Mouse (Mus musculus) leukemia stem cell, adult 10-12 weeks (primary cell): ENCODE results near the gene Tcf3. TPM values are rescaled to one million over a fixed set of nuclear protein-coding genes. Genes with fewer than 3 reads are reported as not detected.

Experiments used
- polyA plus RNA-seq: library from polyadenylated mRNA; stranded (reverse); fragments of >175 nt; gene quantifications from 2 replicates; pipeline ENCODE4 v1.2.3, GENCODE M21; 2012; ENCODE audit warnings: low replicate concordance

Gene Tcf3
- 1,132 and 1,188 TPM in 2 replicates for polyA plus RNA-seq

DNA sequence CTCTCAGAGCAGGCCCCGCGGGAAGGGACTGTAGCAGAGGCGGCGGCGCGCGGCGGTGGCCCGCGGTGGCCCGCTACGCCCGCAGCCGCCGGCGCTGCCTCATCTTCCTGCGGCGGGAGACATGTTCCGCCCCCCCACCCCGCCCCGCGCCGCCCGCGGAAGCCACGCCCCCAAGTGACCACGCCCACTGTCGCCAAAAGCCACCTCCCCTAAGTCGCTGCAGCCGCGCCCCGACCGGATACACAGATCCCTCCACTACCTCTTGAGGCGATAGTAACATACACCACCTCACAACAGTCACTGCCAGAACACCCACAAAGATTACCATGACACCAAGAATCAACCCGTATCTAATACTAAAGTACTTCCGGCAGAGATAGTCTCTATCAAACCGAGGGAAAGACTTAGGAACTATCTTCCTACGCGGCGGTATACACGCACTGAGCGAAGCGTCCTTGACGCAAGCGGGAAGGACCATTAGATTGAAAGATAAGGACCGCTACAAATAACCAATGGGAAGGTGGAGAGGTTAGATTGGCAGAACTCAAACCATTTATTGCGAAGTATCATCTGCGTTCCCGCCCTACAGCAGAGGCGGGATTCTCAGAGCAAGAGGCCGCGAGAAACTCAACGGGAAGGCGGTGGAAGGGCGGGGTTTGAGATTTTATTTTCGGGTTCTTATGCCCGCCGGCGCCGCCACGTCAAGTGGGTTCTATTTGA lies at the start of gene Tcf3:
Gene Tcf3, minus strand, starts transcription at position 135 of the 720 bp plus-strand sequence.

DNA sequence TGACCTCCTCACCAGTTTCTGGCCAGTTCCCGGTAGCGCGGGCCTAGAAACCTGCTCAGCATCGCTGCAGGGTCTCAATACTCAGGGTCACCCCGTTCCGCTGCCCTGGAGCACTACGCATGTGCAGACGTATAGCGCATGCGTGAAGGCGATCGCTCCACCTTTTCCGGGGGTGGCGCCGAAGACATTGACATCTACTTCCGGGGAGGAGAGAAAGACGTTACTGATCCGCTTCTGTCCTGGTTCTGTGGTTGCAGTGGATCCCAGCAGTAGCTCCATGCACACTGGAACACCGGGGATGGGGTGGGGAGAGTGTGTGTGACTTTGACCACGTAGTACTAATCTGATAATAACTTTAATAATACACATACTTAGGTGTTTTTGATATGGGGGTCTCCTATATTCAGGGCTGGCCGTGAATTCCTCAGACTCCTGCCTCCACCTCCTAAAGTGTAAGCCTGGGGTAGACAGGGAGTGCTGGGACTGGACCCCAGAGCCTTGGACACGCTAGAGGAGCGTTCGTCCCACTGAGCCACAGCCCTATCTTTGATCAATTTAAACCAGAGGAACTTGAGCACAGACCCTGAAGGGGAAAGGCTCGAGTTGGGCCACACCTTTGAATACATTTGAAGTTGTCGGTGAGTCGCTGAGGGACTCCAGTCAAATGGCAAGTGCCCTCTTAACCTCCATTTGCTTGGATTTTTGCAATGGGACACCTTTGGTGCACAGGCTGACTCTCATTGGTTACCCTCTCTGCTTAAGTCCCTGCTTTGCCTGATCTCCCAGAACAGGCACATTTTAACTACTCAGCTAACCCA lies 26.6 kb downstream of the Tcf3 start, which contains the start of gene Uqcr11:
Gene Uqcr11, minus strand, starts transcription at position 147 of the 818 bp plus-strand sequence.

DNA sequence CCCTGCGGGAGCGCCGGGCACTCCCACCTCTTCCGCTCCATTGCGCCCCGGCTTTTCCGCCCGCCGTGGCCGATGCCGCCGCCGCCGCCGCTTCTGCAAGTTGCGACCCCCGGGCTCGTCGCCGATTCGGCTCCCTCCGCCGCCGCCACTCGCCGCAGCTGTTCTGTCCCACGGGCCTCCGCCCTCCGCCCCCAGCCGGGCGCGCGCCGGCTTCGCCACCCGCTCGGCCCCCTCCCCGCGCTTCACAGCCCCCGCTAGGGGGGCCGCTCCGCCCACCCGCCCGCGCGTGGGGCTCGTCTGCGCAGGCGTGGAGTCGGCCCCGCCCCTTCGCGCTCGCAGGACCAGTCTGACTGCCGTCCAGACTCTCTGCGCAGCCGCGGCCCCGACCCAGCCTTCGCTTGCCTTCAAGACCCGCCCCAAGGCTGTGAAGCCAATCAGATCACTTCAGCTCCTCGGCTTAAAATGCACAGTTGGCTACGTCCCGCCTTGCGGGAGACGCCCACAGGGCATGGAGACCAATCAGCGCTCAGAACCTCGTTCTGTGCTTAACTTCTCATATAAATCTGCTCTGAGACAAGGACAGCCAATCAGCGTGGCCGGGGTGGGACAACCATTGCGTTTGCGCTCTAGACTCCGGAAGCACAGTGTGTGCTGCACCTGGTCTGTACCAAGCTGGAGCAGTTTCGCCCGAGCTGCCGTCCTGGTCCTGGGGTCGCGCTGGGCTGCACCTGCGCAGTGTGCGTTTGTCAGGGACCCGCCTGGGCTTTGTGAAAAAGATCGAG lies 34.1 kb downstream of the Tcf3 start, which contains the start of gene Mbd3:
Gene Mbd3, minus strand, starts transcription at position 360 of the 782 bp plus-strand sequence.

DNA sequence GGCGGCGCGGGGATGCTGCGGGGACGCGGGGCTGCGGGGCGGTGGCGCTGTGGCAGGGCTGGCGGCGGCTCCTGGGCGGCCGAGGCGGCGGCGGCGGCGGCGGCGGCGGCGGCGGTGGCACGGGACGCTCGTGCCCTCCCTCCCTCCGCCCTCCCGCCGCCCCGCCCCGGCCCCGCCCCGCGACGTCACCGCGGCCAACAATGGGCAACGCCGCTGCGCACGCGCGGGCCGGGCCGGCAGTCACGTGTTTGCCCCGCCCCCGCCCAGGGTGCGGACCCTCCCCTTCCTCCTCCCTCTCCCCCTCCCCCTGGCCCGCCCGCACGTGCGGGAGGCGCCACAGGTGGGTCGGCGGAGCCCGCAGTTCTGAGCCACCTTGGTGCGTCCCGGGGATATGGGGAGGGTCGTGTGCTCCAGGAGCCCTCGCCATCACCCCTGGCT lies 45.9 kb downstream of the Tcf3 start, which contains the start of gene Mex3d:
Gene Mex3d, minus strand, starts transcription at position 138 of the 438 bp plus-strand sequence.

Other genes starting within 250 kb of the Tcf3 start
- 47.2 and 117 TPM in 2 replicates for gene Mum1, start 207.2 kb downstream of the Tcf3 start, polyA plus RNA-seq
- 197 and 234 TPM in 2 replicates for gene Ndufs7, start 184.5 kb downstream of the Tcf3 start, polyA plus RNA-seq
- 0.64 and 0.93 TPM in 2 replicates for gene Gamt, start 172.6 kb downstream of the Tcf3 start, polyA plus RNA-seq
- gene Dazap1, start 172.2 kb downstream of the Tcf3 start, polyA plus RNA-seq: 831 and 856 TPM in 2 replicates
- gene Rps15, start 141.2 kb downstream of the Tcf3 start, polyA plus RNA-seq: 1,647 and 3,347 TPM in 2 replicates
- gene Apc2, start 137.7 kb downstream of the Tcf3 start, polyA plus RNA-seq: 0.09 and 0.10 TPM in 2 replicates
- 80.6 and 113 TPM in 2 replicates for gene 2310011J03Rik, start 113.1 kb downstream of the Tcf3 start, polyA plus RNA-seq
- gene Pcsk4, start 104.1 kb downstream of the Tcf3 start, polyA plus RNA-seq: 29.8 and 43.5 TPM in 2 replicates
- gene Reep6, start 103.7 kb downstream of the Tcf3 start, polyA plus RNA-seq: 198 and 406 TPM in 2 replicates
- gene Adamtsl5, start 85.2 kb downstream of the Tcf3 start, polyA plus RNA-seq: 59.0 and 75.4 TPM in 2 replicates
- not detected in 2 replicates for gene Plk5, start 77.2 kb downstream of the Tcf3 start, polyA plus RNA-seq
- gene Mex3d, start 46.0 kb downstream of the Tcf3 start, polyA plus RNA-seq: 45.9 and 68.4 TPM in 2 replicates
- 234 and 272 TPM in 2 replicates for gene Mbd3, start 34.1 kb downstream of the Tcf3 start, polyA plus RNA-seq
- gene Uqcr11, start 26.8 kb downstream of the Tcf3 start, polyA plus RNA-seq: 544 and 1,539 TPM in 2 replicates
- not detected in 2 replicates for gene Onecut3, start 61.2 kb upstream of the Tcf3 start, polyA plus RNA-seq
- gene Atp8b3, start 105.5 kb upstream of the Tcf3 start, polyA plus RNA-seq: not detected in 2 replicates
- 189 and 285 TPM in 2 replicates for gene Rexo1, start 127.9 kb upstream of the Tcf3 start, polyA plus RNA-seq
- gene Klf16, start 143.7 kb upstream of the Tcf3 start, polyA plus RNA-seq: 191 and 227 TPM in 2 replicates
- gene Abhd17a, start 156.7 kb upstream of the Tcf3 start, polyA plus RNA-seq: 634 and 1,312 TPM in 2 replicates
- gene Scamp4, start 169.2 kb upstream of the Tcf3 start, polyA plus RNA-seq: 82.3 and 112 TPM in 2 replicates
- 31.5 and 42.1 TPM in 2 replicates for gene Adat3, start 169.2 kb upstream of the Tcf3 start, polyA plus RNA-seq
- 1.0 and 3.8 TPM in 2 replicates for gene Gm49322, start 172.4 kb upstream of the Tcf3 start, polyA plus RNA-seq
- 465 and 492 TPM in 2 replicates for gene Csnk1g2, start 189.2 kb upstream of the Tcf3 start, polyA plus RNA-seq
- gene Btbd2, start 223.4 kb upstream of the Tcf3 start, polyA plus RNA-seq: 22.7 and 32.6 TPM in 2 replicates
- gene Mknk2, start 244.5 kb upstream of the Tcf3 start, polyA plus RNA-seq: 655 and 955 TPM in 2 replicates